Mouse (Mus musculus) olfactory bulb, adult 2 months (tissue): Measurements from ENCODE around the gene Timeless. TPM values are rescaled to one million over a fixed set of nuclear protein-coding genes. Genes with fewer than 3 reads are reported as not detected.
"Not testable (repeated sequence)": the region's sequence is repeated elsewhere in the genome, so short reads cannot be mapped to it uniquely, and the experiment has no call there.

Source experiments
- H3K27ac ChIP-seq: fragments of 200-500 bp; 2 replicates; pipeline ENCODE4 v1.5.1; 2012; ENCODE audit warnings: low read depth, low read length; ENCODE audit not compliant: insufficient read depth
- H3K4me1 ChIP-seq: fragments of 200-500 bp; 2 replicates; pipeline ENCODE4 v1.6.1; 2012; ENCODE audit warnings: low read length; ENCODE audit not compliant: control insufficient read depth, insufficient read depth
- H3K4me3 ChIP-seq: fragments of 200-500 bp; 2 replicates; pipeline ENCODE4 v1.5.1; 2012; ENCODE audit warnings: mild to moderate bottlenecking, low read depth, low read length, moderate library complexity; ENCODE audit not compliant: insufficient read depth
- CTCF ChIP-seq: fragments of 200-500 bp; IDR thresholded peaks from 2 replicates; pipeline ENCODE4 v1.5.1; 2012; ENCODE audit warnings: low read depth, mild to moderate bottlenecking, low read length, moderate library complexity; ENCODE audit not compliant: insufficient read depth
- POLR2A ChIP-seq: fragments of 200-500 bp; IDR thresholded peaks from 2 replicates; pipeline ENCODE4 v1.6.1; 2012; ENCODE audit warnings: mild to moderate bottlenecking, low read depth, low read length, moderate library complexity; ENCODE audit not compliant: insufficient read depth
- WGBS: fragments of 180-500 bp; shearing (Covaris S2); methylation state at CpG from one replicate; pipeline ENCODE4 v1.1.7; 2018; 5-methylcytosine and 5-hydroxymethylcytosine counted together
- polyA plus RNA-seq: library from polyadenylated mRNA; stranded (reverse); fragments of >200 nt; gene quantifications from 2 replicates; pipeline ENCODE4 v1.2.4, GENCODE M21; 2012; ENCODE audit warnings: low replicate concordance; ENCODE audit not compliant: missing spikeins, insufficient read depth, insufficient read length

Gene Timeless
- polyA plus RNA-seq, 1 experiment = not detected

DNA sequence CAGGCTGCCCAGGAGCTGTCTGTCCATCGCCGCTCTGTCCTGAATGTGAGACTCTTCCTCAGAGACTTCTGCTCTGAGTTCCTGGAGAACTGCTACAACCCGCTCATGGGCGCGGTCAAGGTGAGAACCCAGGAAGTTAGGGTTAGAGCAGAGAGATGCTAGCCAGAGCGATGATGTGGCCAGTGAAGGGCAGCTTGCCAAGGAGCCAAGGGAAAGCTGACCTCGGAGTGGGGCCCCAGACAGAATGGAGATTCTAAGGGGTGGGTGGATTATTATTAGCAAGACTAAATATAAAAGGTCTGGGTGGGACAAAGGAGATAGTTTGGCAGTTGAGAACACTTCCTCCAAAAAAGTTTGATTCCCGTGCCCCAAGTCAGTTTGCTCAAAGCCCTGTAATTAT, 11.4 kb downstream of the Timeless start:
- peaks cover 10% of the 10 kb centered on the region for H3K4me1 ChIP-seq
- no peak overlapping the region for H3K4me3 ChIP-seq
- no peak for TF ChIP-seq CTCF
- no peak for TF ChIP-seq POLR2A
- 87% methylated on average over 8 of the region's 8 CpGs for WGBS
- no peak overlapping the region for H3K27ac ChIP-seq

- WGBS = 95% methylated on average over 15 of the region's 15 CpGs
- peaks cover 9% of the 10 kb centered on the region for H3K4me1 ChIP-seq
- TF ChIP-seq CTCF (no peak), POLR2A (no peak)
These were observed 12.3 kb downstream of the Timeless start for GRCm38 (mm10) chr10:128244121-128244520.

DNA sequence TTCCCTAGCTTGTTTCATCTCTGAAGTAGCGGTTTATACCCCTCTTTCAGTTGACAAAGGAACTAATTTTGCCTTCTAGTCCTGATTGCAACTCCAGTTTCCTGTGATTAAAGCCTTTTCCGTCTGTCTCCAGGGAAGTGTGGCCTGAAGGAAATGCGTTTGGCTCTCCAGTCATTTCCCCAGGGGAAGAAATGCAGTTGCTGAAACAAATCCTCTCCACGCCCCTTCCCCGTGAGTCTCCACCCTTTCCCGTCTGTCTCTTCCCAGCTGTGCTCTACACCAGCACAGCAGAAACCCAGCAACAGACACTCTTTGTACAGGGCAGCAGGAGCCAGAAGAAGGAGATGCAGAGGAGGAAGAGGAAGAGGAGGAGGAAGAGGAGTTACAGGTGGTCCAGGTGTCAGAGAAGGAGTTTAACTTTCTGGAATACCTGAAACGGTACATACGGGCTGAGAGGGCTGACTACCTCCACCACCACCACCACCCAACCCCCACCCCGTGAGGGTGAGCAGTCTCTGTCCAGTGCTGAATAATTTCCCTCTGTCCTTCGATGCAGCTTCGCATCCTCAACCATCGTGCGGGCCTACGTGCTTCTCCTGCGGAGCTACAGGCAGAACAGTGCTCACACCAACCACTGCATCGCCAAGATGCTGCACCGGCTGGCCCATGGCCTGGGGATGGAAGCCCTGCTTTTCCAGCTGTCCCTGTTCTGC, 15.3 kb downstream of the Timeless start:
- Histone ChIP-seq H3K27ac (peak overlapping the region; percentile 6; the same call in 1 of the 2 replicates), H3K4me1 (peaks cover 9% of the 10 kb centered on the region), H3K4me3 (peak overlapping the region; percentile 7; the same call in 1 of the 2 replicates)
- WGBS = 70% methylated on average over 17 of the region's 17 CpGs
- TF ChIP-seq CTCF (no peak), POLR2A (no peak)

More at GRCm38 (mm10) chr10:128244121-128244520, 12.3 kb downstream of the Timeless start:
- H3K27ac ChIP-seq = no peak overlapping the region
- H3K4me3 ChIP-seq = no peak overlapping the region

DNA sequence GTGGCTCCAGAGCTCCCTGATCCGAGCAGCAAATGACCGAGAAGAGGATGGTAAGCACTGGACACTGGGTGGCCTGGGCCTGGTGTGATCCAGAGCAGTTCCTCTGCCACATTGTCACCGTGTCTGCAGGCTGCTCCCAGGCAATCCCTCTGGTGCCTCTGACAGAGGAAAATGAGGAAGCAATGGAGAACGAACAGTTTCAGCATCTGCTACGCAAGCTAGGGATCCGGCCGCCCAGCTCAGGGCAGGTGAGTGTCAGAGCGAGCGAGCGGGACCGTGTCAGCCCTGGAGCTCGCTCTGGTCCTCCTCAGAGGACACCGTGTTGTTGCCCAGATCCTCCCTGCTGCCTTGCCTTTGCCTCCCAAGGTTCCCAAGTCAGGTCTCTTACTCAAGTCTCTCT, 18.7 kb downstream of the Timeless start:
- Histone ChIP-seq H3K4me3 (no peak overlapping the region), H3K4me1 (peaks cover 9% of the 10 kb centered on the region), H3K27ac (no peak overlapping the region)
- TF ChIP-seq CTCF = no peak
- no peak for TF ChIP-seq POLR2A
- WGBS = 96% methylated on average over 13 of the region's 13 CpGs

GRCm38 (mm10) chr10:128253677-128254255, 21.9 kb downstream of the Timeless start, which contains the start of gene Apon:
Apon (plus strand) TSS chr10:128254096.
- TF ChIP-seq CTCF (no peak), POLR2A (no peak)
- H3K4me3 ChIP-seq = no peak within 1 kb of the TSS
- H3K4me1 ChIP-seq = no peaks in the 10 kb centered on the region
- 86% methylated on average over 4 of the region's 4 CpGs for WGBS
- no peak within 1 kb of the TSS for H3K27ac ChIP-seq

- TF ChIP-seq CTCF (no peak), POLR2A (no peak)
- 91% methylated on average over 8 of the region's 8 CpGs for WGBS
- no peak overlapping the region for H3K27ac ChIP-seq
- H3K4me1 ChIP-seq = no peaks in the 10 kb centered on the region
- H3K4me3 ChIP-seq = no peak overlapping the region
These were observed 24.1 kb downstream of the Timeless start for GRCm38 (mm10) chr10:128255925-128256324.

DNA sequence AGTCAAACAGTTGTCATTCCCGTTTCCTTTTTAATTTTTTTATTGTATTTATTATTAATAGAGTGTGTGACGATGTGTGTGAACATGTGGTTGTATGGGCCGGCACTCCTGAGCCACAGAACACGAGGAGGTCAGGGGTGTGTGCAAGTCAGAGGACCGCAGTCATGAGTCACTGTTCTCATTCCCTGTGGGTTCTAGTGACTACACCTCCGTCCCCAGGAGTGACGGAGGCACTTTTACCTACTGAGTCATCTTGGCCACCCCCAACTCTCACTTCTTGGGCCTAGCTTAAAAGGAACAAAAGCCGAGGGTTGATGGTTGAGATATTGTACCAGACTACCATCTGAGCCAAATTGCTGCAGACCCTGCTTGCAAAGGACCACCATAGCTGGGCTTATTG, 24.5 kb downstream of the Timeless start:
- H3K4me3 ChIP-seq = no peak overlapping the region
- H3K27ac ChIP-seq = no peak overlapping the region
- H3K4me1 ChIP-seq = no peaks in the 10 kb centered on the region
- 77% methylated on average over 8 of the region's 8 CpGs for WGBS
- TF ChIP-seq CTCF (no peak), POLR2A (no peak)

DNA sequence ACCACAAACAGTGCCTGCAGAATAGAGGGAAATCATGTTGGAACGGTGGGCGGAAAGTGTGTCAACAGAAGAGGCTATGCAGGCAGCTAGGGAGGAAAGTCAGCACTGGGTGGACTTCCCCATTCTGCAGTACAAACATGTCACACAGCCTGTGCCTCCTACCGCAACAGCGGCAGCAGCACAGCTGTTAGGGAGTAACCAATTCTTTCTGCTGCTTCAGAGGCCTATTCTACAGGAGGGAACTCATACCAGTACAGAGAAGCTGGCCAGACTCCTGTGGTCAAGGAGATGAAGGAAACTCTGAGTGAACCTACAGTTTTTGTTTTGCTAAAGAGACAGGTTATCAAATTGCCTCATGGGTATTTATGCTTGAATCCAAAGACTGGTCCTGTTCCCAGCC, 27.1 kb downstream of the Timeless start:
- 47% methylated on average over 4 of the region's 4 CpGs for WGBS
- H3K4me3 ChIP-seq = no peak overlapping the region
- H3K4me1 ChIP-seq = no peaks in the 10 kb centered on the region
- no peak overlapping the region for H3K27ac ChIP-seq
- TF ChIP-seq CTCF = no peak
- TF ChIP-seq POLR2A = no peak

DNA sequence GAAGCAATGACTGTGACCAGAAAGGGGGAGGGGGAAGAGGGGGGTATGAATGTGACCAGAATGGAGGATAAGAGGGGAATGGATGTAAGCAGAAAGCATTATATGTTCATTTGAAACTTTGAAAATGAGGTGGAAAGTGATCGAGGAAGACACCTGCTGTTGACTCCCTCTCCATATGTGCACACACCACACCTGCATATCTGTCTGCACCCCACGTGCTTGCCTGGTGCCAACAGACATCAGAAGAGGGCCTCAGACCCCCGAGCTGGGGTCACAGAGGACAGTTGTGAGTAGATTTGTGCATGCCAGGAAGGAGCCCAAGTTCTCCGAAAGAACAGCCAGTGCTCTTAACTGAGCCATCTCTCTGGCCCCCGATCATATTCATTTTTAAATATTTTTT, 28.1 kb downstream of the Timeless start:
- Histone ChIP-seq H3K4me3 (no peak overlapping the region), H3K4me1 (no peaks in the 10 kb centered on the region), H3K27ac (no peak overlapping the region)
- TF ChIP-seq POLR2A (no peak), CTCF (no peak)
- WGBS = 89% methylated on average over 5 of the region's 5 CpGs

GRCm38 (mm10) chr10:128260376-128260775, 28.5 kb downstream of the Timeless start:
- 90% methylated on average over 7 of the region's 7 CpGs for WGBS
- not testable (repeated sequence) for H3K4me1 ChIP-seq, H3K4me3 ChIP-seq, H3K27ac ChIP-seq
